Mouse (Mus musculus) gastrocnemius, adult 2 months (tissue): ENCODE results near the gene Cyp4x1. TPM values are rescaled to one million over a fixed set of nuclear protein-coding genes. Genes with fewer than 3 reads are reported as not detected.

Experiments used
- DNase-seq: peaks from one replicate; pipeline ENCODE4 v3.0.0; 2022
- H3K27ac ChIP-seq: fragments of 200-600 bp; 2 replicates; pipeline ENCODE4 v1.8.1; 2022; ENCODE audit warnings: mild to moderate bottlenecking
- H3K4me3 ChIP-seq: fragments of 200-600 bp; 2 replicates; pipeline ENCODE4 v1.8.1; 2022; ENCODE audit warnings: mild to moderate bottlenecking, moderate library complexity
- CTCF ChIP-seq: fragments of 200-600 bp; IDR thresholded peaks from 2 replicates; pipeline ENCODE4 v1.8.1; 2022; ENCODE audit warnings: antibody characterized with exemption, mild to moderate bottlenecking, moderate library complexity
- intact Hi-C: fragments of 180-260 bp; cut with DNase I; formaldehyde crosslinking; loops from one replicate; pipeline ENCODE4 v1.15.1; 2025
- total RNA-seq, 2 experiments: library from RNA; stranded (reverse); gene quantifications; 2 replicates each; pipeline ENCODE4 v1.2.3; 2021

The Cyp4x1 gene
- total RNA-seq, 2 experiments from 2014 or later: not detected

GRCm38 (mm10) chr4:115085522-115086095 is 48.5 kb downstream of the Cyp4x1 start:
- Histone ChIP-seq H3K27ac (no peak overlapping the region), H3K4me3 (no peak overlapping the region)
- peak; percentile 85 for TF ChIP-seq CTCF
- intact Hi-C loops: loop anchor here (2.0 to 5.0 kb wide), 2 partner anchors 47 to 88 kb away; no protein-coding TSS in a partner anchor
- DNase-seq: peak; percentile 44

DNA sequence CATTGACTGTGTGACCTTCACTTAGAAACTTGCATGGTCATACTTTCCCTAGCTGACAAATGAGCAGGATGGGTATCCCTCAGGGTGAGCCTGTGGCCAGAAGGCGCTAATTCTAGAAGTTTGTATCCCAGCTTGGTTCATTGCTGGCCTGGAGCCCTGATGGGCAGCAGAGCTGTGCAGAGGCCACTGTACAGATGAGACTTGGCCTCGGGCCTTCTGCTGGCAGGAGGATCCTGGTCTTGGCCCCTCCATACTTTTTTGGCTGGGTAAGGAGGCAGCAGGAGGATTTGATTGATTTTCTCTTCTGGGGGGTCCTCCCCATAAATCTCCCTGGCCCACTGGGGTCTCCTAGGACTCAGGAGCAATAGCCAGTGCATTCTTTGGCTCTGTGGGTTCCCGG is 51.0 kb downstream of the Cyp4x1 start:
- H3K27ac ChIP-seq: no peak overlapping the region
- DNase-seq: no peak
- intact Hi-C loops: no loop called here
- no peak for TF ChIP-seq CTCF
- no peak overlapping the region for H3K4me3 ChIP-seq

DNA sequence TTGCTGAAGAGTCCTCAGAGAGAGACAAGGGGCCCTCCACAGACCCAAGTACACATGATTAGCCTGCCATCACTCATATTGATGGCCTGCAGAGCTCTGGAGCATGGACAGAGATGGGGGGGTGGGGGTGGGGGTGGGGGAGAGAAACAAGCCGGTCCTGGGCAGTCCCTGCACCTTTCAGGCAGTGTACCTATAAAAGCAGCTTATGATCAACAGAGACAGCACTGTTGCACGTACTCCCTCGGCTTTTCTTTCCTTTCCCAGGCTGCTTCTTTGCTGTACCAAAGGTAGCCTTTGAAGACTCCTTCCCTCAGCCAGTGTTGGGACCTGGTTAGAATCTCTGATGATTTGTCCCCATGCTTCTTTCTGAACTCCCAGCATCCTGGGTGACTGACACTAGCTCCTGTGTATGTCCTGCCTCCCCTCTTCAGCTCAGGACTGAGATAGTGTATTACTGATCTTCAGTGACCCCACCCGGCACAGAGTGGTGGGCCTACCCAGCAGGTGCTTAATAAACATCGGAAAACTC is 54.2 kb downstream of the Cyp4x1 start:
- no peak overlapping the region for H3K27ac ChIP-seq
- no peak overlapping the region for H3K4me3 ChIP-seq
- intact Hi-C loops: no loop called here
- TF ChIP-seq CTCF: no peak
- DNase-seq: no peak

DNA sequence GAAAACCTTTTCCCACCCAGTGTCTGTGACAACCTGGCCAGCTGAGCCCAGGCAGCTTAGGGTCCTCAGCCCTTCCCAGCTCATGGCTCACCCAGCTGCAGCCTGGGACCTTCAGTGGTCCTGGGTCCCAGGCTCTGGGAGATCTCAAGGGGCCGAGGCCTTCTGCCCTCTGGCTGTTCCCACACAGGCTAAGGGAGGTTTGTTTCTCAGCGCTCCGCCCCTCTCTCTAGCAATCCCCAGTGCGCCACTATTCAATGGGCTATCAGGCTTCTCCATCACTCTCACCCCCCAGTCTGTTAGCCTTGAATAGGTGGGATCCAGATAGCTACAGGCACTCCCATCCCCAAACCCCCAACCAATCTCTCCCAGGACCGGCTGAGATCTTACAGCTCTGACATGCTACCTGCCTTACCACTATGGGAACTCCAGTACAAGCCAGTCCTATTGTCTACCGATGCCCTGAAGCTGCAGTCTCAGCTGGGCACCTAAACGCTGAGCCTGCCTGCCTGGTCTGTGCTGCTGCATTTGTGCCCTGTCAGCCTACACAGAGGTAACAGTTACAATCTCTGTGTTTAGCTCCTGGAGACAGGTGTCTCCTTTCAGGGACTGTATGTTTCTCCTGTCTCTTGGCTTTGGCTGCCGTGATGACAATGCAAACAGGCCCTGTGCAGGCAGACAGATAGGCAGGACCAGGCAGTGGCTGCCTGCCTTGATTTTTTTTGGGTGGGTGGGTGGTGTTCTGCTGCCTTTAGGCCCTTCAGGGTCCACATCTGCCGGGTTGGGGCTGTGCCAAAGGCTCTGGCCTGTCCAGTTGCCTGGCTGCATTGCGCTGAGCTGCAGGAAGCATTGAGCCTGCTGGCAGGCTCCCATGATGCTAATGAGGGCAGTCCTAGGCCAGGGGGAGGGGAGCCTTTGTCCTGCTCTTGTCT is 54.9 kb downstream of the Cyp4x1 start:
- intact Hi-C loops: no loop called here
- DNase-seq: no peak
- TF ChIP-seq CTCF: no peak
- Histone ChIP-seq H3K27ac (peak overlapping the region; percentile 31; the same call in 1 of the 2 replicates), H3K4me3 (no peak overlapping the region)

- Histone ChIP-seq H3K27ac (peak overlapping the region; percentile 76), H3K4me3 (no peak overlapping the region)
- intact Hi-C loops: no loop called here
- TF ChIP-seq CTCF: no peak
- no peak for DNase-seq
Observed at GRCm38 (mm10) chr4:115075204-115075915, 58.7 kb downstream of the Cyp4x1 start.

DNA sequence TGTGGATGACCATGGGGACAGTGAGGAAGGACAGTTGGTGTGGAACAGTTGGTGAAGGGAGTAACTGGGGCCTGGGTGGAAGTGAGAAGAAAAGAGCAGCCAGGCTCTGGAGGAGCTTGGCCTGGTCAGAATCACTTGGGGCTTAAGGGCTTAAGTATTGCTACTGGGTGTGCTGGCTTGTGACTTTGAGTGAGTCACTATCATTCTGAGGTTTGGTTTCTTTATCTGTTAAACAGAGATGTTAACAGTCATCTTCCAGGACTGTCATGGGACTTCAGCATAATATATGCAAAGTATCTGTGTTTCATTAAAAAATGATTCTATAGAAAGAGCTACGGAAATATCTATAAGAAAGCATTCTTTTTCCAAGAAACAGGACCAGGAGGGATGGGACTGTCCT is 59.3 kb downstream of the Cyp4x1 start:
- intact Hi-C loops: no loop called here
- Histone ChIP-seq H3K27ac (peak overlapping the region; percentile 76), H3K4me3 (no peak overlapping the region)
- no peak for DNase-seq
- TF ChIP-seq CTCF: no peak

DNA sequence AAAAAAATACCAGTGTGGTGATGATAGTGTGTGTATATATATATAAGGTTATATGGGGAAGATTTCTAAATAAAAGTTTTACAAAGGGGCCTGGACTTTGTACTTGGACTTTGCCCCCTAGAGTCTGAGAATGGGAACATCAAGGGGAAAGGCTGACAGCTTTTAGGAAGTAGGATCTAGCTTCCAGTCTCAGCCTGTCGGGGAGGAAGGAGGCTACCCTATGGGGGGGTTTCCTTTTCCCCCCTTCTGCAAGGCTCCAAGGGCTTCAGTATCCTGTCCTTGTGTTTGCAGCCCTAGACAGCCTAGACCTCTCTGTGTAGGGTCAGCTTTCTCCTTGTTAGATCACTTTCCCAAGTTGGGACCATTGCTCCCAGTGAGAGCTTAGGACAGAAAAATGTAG is 62.4 kb downstream of the Cyp4x1 start:
- peak; percentile 4; the same call in 1 of the 2 replicates for TF ChIP-seq CTCF
- no peak for DNase-seq
- intact Hi-C loops: no loop called here
- Histone ChIP-seq H3K4me3 (no peak overlapping the region), H3K27ac (no peak overlapping the region)

DNA sequence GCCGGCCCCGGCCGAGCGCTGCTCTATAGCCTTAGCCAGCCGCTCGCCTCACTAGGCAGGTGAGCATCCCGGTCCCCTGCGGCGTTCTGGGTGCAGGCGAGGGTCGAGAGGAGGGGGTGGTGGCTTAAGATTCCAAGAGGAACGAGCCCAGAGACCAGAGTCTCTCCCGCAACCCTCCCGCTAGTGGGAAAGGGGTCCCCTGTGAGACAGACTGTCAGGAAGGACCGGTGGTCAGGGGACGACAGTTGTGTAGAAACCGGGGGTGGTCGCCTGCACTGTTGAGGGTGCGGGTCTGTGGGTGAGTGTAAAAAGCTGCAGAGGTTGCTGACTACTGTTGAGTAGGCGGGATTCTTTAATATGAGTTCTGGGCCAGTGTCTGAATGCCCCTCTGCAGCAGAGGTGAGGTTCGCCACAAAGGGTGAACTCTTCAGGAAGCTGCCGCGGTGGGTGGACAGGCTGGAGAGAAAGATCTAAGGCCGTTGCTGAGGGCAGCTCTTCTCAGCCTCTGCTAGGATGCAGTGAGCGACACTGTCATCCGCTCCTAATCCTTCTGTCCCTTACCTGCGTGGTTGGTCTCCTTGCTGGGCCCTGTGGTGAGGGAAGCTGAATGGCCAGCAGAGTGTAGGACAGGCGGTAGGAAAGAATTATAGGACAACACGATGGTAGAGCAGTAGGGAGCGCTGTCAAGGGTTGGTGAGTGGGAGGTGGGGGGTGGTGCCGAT is 70.4 kb downstream of the Cyp4x1 start:
- Histone ChIP-seq H3K4me3 (peak overlapping the region; percentile 77), H3K27ac (no peak overlapping the region; the same call in 1 of the 2 replicates)
- no peak for DNase-seq
- TF ChIP-seq CTCF: no peak
- intact Hi-C loops: no loop called here

GRCm38 (mm10) chr4:115062875-115063517 is 71.1 kb downstream of the Cyp4x1 start:
- peak; percentile 34 for DNase-seq
- H3K27ac ChIP-seq: peak overlapping the region; percentile 57
- no peak for TF ChIP-seq CTCF
- peak overlapping the region; percentile 77 for H3K4me3 ChIP-seq
- intact Hi-C loops: no loop called here

DNA sequence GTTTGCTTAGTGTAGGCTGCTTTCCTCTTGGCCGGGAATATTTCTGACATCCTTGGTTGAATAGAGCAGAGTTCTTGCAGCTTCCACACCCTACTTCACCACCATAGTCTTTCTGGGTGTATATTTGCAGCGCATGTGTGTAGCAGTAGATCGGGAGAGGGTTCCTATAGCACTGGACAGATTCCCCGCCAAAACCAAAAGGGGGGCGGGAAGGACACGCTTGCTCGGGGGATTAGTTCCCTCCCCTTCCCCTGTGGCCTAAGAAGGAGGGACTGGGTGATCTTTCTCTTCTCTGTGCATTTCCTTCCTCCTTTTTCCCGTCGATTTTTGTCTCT is 71.6 kb downstream of the Cyp4x1 start:
- no peak overlapping the region; the same call in 1 of the 2 replicates for H3K27ac ChIP-seq
- intact Hi-C loops: no loop called here
- peak overlapping the region; percentile 77 for H3K4me3 ChIP-seq
- no peak for DNase-seq
- no peak for TF ChIP-seq CTCF

- Histone ChIP-seq H3K4me3 (peak overlapping the region; percentile 74), H3K27ac (no peak overlapping the region)
- intact Hi-C loops: no loop called here
Observed at GRCm38 (mm10) chr4:115060753-115061152, 73.3 kb downstream of the Cyp4x1 start.

More at GRCm38 (mm10) chr4:115060753-115061152, 73.3 kb downstream of the Cyp4x1 start:
- TF ChIP-seq CTCF: no peak
- DNase-seq: no peak
